Mouse (Mus musculus): Measurements from ENCODE around the gene Nsf. TPM values are rescaled to one million over a fixed set of nuclear protein-coding genes. Genes with fewer than 3 reads are reported as not detected.

Nsf gene
- polyA plus RNA-seq, 1 experiment from 2014 or later: 47.5 TPM

DNA sequence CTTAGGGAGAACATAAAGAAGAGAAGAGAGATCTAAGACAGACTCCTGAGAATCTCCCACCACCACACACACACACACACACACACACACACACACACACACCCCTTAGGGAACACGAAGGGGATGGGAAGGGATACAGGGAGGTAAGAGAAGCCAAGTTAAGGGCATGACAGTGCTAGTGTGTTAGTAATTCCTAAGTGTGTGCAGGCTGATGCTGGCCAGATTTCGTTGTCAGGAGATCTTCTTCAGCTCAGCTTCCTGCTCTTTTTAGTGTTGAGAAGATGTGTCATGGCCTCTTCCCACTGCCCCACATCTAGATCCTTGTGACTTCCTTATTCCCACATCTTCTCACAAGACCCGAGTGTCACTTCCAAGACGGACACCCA, 52.3 kb downstream of the Nsf start:
- Histone ChIP-seq H3K27ac (ENCODE audit: low read length) (no peak overlapping the region), H3K9me3 (ENCODE audit: low read length) (no peaks in the 10 kb centered on the region), H3K9ac (replicated peaks; ENCODE audit: low read length) (no peak overlapping the region), H3K27me3 (ENCODE audit: insufficient read depth, low read length) (no peaks in the 10 kb centered on the region), H3K36me3 (ENCODE audit: insufficient read depth, low read length) (peaks cover 3% of the 10 kb centered on the region; the same call in 1 of the 2 replicates), H3K4me2 (replicated peaks; ENCODE audit: low read depth, low read length) (no peak overlapping the region), H3K4me3 (ENCODE audit: low read length) (no peak overlapping the region), H3K4me1 (ENCODE audit: insufficient read depth, low read length) (no peaks in the 10 kb centered on the region)
- ATAC-seq (ENCODE audit: low FRiP score, low TSS enrichment): no peak
- WGBS: 85% methylated on average over 4 of the region's 4 CpGs

DNA sequence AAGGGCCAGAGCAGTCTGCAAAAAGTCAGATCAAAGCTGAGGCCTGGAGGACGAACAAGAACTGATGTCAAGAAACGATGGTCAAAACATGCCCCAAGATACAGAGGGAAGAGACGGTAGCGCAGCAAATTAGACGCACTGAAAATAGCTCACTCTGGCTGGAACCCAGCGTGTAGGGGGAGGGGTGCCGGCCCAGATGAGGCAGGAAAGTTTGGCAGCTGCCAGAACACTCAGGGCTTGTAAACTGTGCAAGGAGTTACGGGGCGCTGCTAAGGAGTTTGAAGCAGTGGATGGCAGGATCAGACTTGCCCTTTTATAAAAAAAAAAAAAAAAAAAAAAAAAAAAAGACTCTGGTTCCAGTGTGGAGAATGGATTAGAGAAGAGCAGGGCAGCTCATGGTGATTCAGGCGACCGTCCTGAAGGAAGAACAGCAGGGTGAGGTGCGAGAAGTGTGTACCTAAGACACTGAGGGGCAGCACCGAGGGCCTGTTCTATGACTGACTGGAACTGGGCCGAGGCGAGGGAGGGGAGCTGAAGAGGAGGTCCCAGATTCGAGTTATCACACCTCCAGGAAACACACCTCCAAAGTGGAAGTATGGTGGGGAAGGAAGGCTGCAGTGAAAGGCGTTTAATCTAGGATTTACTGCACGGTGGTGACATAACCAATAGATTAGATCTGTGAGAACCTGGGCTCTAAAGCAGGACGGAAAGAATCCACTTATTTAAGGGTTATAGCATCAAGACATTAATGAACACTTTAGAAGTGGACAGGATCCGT, 52.9 kb downstream of the Nsf start:
- Histone ChIP-seq H3K36me3 (ENCODE audit: insufficient read depth, low read length) (peaks cover 3% of the 10 kb centered on the region; the same call in 1 of the 2 replicates), H3K4me1 (ENCODE audit: insufficient read depth, low read length) (no peaks in the 10 kb centered on the region), H3K9ac (replicated peaks; ENCODE audit: low read length) (no peak overlapping the region), H3K27me3 (ENCODE audit: insufficient read depth, low read length) (no peaks in the 10 kb centered on the region), H3K4me2 (replicated peaks; ENCODE audit: low read depth, low read length) (no peak overlapping the region), H3K27ac (ENCODE audit: low read length) (no peak overlapping the region), H3K4me3 (ENCODE audit: low read length) (no peak overlapping the region), H3K9me3 (ENCODE audit: low read length) (no peaks in the 10 kb centered on the region)
- 70% methylated on average over 20 of the region's 20 CpGs for WGBS
- ATAC-seq (ENCODE audit: low FRiP score, low TSS enrichment): no peak

DNA sequence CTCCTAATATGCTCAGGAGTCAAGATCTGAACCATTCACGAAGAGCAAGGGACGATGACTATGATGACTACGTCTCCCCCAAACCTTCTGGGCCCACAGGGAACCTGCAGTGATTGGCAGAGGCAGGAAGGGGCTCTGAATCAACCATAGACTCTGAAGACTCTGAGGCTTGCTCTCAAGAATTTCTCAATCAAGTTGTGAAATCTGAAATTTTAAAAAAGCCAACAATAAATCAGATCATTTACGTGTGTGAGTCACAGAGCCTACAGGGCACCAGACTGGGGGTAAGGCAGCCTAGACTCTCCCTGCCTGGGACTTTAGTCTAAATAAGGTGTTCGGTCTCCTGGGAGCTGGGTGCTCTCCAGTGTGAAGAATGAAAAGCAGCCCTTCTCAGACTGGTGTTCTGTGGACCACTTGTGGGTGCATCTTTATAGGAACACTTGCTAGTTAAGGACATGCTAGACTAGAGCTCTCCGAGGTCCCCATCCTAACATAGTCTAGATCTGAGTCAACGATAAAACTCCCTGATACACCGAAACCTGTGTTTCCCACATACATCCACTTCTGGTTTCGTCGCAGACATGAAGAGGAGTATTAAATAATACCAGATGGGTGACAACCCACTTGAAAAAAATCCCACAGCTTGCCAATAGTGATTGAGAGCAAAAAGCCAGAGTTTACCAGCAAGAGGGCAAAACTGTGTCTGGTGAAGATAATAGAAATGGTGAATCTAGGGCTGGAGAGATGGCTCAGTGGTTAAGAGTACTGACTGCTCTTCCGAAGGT, 56.7 kb downstream of the Nsf start:
- H3K9me3 ChIP-seq (ENCODE audit: low read length): no peaks in the 10 kb centered on the region
- H3K9ac ChIP-seq (replicated peaks; ENCODE audit: low read length): no peak overlapping the region
- no peak overlapping the region for H3K27ac ChIP-seq (ENCODE audit: low read length)
- no peaks in the 10 kb centered on the region for H3K27me3 ChIP-seq (ENCODE audit: insufficient read depth, low read length)
- H3K4me3 ChIP-seq (ENCODE audit: low read length): no peak overlapping the region
- peaks cover 3% of the 10 kb centered on the region; the same call in 1 of the 2 replicates for H3K36me3 ChIP-seq (ENCODE audit: insufficient read depth, low read length)
- H3K4me1 ChIP-seq (ENCODE audit: insufficient read depth, low read length): no peaks in the 10 kb centered on the region
- WGBS: 93% methylated on average over 11 of the region's 11 CpGs
- ATAC-seq (ENCODE audit: low FRiP score, low TSS enrichment): no peak
- no peak overlapping the region for H3K4me2 ChIP-seq (replicated peaks; ENCODE audit: low read depth, low read length)

- Histone ChIP-seq H3K36me3 (ENCODE audit: insufficient read depth, low read length) (peaks cover 3% of the 10 kb centered on the region; the same call in 1 of the 2 replicates), H3K9ac (replicated peaks; ENCODE audit: low read length) (no peak overlapping the region), H3K27ac (ENCODE audit: low read length) (no peak overlapping the region), H3K4me3 (ENCODE audit: low read length) (no peak overlapping the region), H3K27me3 (ENCODE audit: insufficient read depth, low read length) (no peaks in the 10 kb centered on the region), H3K4me1 (ENCODE audit: insufficient read depth, low read length) (no peaks in the 10 kb centered on the region), H3K9me3 (ENCODE audit: low read length) (no peaks in the 10 kb centered on the region), H3K4me2 (replicated peaks; ENCODE audit: low read depth, low read length) (no peak overlapping the region)
- WGBS: 91% methylated on average over 4 of the region's 4 CpGs
- ATAC-seq (ENCODE audit: low FRiP score, low TSS enrichment): no peak
These were observed 57.8 kb downstream of the Nsf start for GRCm38 (mm10) chr11:103896056-103896455.

- Histone ChIP-seq H3K4me3 (ENCODE audit: low read length) (no peak overlapping the region), H3K27me3 (ENCODE audit: insufficient read depth, low read length) (no peaks in the 10 kb centered on the region), H3K9me3 (ENCODE audit: low read length) (no peaks in the 10 kb centered on the region), H3K9ac (replicated peaks; ENCODE audit: low read length) (no peak overlapping the region), H3K4me2 (replicated peaks; ENCODE audit: low read depth, low read length) (no peak overlapping the region), H3K36me3 (ENCODE audit: insufficient read depth, low read length) (no peaks in the 10 kb centered on the region), H3K27ac (ENCODE audit: low read length) (no peak overlapping the region), H3K4me1 (ENCODE audit: insufficient read depth, low read length) (no peaks in the 10 kb centered on the region)
- WGBS: 86% methylated on average over 10 of the region's 10 CpGs
- no peak for ATAC-seq (ENCODE audit: low FRiP score, low TSS enrichment)
These were observed 61.0 kb downstream of the Nsf start for GRCm38 (mm10) chr11:103892831-103893230.

DNA sequence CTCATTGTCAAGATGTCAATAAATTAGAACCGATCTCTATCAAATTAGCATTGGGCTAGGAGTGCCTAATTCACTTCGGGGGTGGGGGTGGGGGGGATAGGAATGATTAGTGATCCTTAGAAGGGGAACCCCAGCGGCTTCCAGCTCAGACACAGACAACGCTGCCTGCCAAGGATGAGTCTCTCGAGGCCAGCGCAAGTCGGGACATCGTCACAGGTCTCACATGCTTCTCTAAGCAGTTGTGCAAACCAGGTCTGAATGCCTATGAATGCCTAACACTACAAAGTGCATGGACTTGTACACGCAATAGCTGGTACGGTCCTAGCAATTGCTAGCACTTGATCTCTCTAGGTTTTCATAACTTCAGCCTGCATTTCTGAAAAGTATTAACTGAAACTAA, 62.1 kb downstream of the Nsf start:
- no peaks in the 10 kb centered on the region for H3K27me3 ChIP-seq (ENCODE audit: insufficient read depth, low read length)
- no peaks in the 10 kb centered on the region for H3K4me1 ChIP-seq (ENCODE audit: insufficient read depth, low read length)
- H3K27ac ChIP-seq (ENCODE audit: low read length): no peak overlapping the region
- ATAC-seq (ENCODE audit: low FRiP score, low TSS enrichment): no peak
- no peak overlapping the region for H3K4me3 ChIP-seq (ENCODE audit: low read length)
- H3K9ac ChIP-seq (replicated peaks; ENCODE audit: low read length): no peak overlapping the region
- no peaks in the 10 kb centered on the region for H3K9me3 ChIP-seq (ENCODE audit: low read length)
- no peaks in the 10 kb centered on the region for H3K36me3 ChIP-seq (ENCODE audit: insufficient read depth, low read length)
- 86% methylated on average over 10 of the region's 10 CpGs for WGBS
- H3K4me2 ChIP-seq (replicated peaks; ENCODE audit: low read depth, low read length): no peak overlapping the region

DNA sequence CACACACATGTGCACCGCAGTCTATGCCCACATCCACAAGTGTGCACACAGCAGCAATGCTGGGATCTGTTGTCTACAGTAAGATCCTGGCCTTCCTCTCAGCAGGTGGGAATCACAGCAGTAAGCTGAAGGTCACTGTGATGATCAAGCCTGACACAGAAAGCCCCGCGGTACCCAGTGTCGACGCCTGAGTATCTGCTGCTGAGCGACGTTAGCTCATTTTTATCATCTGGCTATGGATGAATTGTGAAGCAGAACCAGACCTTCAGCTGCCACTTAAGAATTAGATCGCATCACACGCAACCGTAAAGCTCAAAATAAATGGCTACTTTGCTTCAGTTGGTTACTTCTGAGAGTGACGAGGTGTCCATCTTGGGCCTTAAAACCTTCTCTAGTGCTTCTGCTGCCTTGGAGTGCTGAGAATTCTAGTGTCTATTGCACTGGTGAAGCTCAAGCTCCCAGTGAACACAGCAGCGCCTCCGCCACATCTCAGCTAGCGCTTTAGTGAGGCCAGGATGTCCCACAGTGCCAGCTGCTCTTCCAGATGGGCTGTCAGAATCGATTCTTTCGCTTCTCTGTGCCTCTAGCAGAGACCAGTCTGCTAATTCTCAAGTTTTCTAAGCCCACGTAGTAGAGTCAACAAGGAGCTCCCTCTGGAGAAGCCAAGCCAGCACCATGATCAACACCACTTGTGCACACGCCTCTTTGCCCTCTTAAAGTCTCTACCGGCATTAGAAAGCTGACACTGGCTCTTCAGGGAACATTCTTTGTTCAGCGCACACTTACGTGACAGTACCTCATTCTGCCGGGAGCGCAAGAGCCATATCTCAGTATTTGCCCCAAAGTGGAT, 63.3 kb downstream of the Nsf start:
- Histone ChIP-seq H3K9me3 (ENCODE audit: low read length) (no peaks in the 10 kb centered on the region), H3K4me1 (ENCODE audit: insufficient read depth, low read length) (no peaks in the 10 kb centered on the region), H3K9ac (replicated peaks; ENCODE audit: low read length) (no peak overlapping the region), H3K36me3 (ENCODE audit: insufficient read depth, low read length) (no peaks in the 10 kb centered on the region), H3K27ac (ENCODE audit: low read length) (no peak overlapping the region), H3K4me2 (replicated peaks; ENCODE audit: low read depth, low read length) (no peak overlapping the region), H3K4me3 (ENCODE audit: low read length) (no peak overlapping the region), H3K27me3 (ENCODE audit: insufficient read depth, low read length) (no peaks in the 10 kb centered on the region)
- no peak for ATAC-seq (ENCODE audit: low FRiP score, low TSS enrichment)
- WGBS: 88% methylated on average over 23 of the region's 23 CpGs

DNA sequence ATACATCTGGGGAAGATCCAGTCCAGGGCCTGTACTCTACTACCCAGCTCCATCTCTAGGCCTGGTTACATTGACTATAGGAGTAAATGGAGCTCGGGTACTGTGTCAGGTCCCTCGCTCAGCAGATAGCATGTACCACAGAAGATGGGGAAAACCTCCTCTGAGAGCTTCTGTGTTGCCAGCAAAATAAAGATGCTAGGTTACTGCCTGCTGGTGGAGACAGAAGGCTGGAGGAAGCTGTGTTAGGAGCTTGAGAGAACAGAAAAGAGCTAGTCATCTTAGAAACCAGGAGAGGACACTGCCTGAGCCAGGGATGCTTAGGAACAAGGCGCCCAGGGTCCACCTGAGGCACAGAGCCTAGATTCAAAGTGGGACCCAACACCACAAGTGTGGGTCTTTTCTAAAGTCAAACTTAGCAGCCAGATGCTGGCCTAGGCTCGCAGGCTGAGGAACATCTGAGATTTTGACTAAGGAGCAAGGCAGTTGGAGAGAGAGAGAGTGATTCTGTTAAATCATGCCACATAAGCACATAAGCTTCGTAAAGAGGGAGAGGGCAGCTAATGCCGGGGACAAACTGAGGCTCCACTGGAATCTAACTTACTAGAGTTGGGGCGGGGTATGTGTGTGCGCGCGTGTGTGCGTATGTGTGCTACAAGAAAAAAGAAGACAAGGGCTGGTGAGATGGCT, 66.0 kb downstream of the Nsf start:
- Histone ChIP-seq H3K27me3 (ENCODE audit: insufficient read depth, low read length) (no peaks in the 10 kb centered on the region), H3K4me1 (ENCODE audit: insufficient read depth, low read length) (peaks cover 10% of the 10 kb centered on the region), H3K9me3 (ENCODE audit: low read length) (no peaks in the 10 kb centered on the region), H3K4me3 (ENCODE audit: low read length) (no peak overlapping the region), H3K36me3 (ENCODE audit: insufficient read depth, low read length) (no peaks in the 10 kb centered on the region), H3K4me2 (replicated peaks; ENCODE audit: low read depth, low read length) (no peak overlapping the region), H3K27ac (ENCODE audit: low read length) (no peak overlapping the region), H3K9ac (replicated peaks; ENCODE audit: low read length) (no peak overlapping the region)
- 98% methylated on average over 11 of the region's 11 CpGs for WGBS
- ATAC-seq (ENCODE audit: low FRiP score, low TSS enrichment): no peak

- WGBS: 10% methylated on average over 13 of the region's 13 CpGs
- Histone ChIP-seq H3K4me1 (ENCODE audit: insufficient read depth, low read length) (peaks cover 10% of the 10 kb centered on the region), H3K27me3 (ENCODE audit: insufficient read depth, low read length) (no peaks in the 10 kb centered on the region), H3K36me3 (ENCODE audit: insufficient read depth, low read length) (no peaks in the 10 kb centered on the region), H3K4me2 (replicated peaks; ENCODE audit: low read depth, low read length) (peak overlapping the region; percentile 32), H3K9ac (replicated peaks; ENCODE audit: low read length) (no peak overlapping the region), H3K4me3 (ENCODE audit: low read length) (peak overlapping the region; percentile 4; the same call in 1 of the 2 replicates), H3K27ac (ENCODE audit: low read length) (no peak overlapping the region), H3K9me3 (ENCODE audit: low read length) (no peaks in the 10 kb centered on the region)
- peak; percentile 84; the same call in 1 of the 2 replicates for ATAC-seq (ENCODE audit: low FRiP score, low TSS enrichment)
These were observed 69.0 kb downstream of the Nsf start for GRCm38 (mm10) chr11:103884749-103885383.
